Mouse (Mus musculus): ENCODE data around the gene Cct5. TPM values are rescaled to one million over a fixed set of nuclear protein-coding genes. Genes with fewer than 3 reads are reported as not detected.

Gene Cct5
- total and polyA plus RNA-seq, 3 experiments: 858 to 1,445 (median 883) TPM

- Histone ChIP-seq H3K27me3 (replicated peaks) (no peaks in the 10 kb centered on the region), H3K79me2 (replicated peaks; ENCODE audit: control insufficient read depth, extremely low read depth, insufficient read depth, poor library complexity, severe bottlenecking) (no peaks in the 10 kb centered on the region), H3K9ac (ENCODE audit: insufficient read depth, low read depth) (no peak overlapping the region), H3K4me2 (ENCODE audit: insufficient read depth, low read depth, poor library complexity, severe bottlenecking) (no peak overlapping the region), H3K9me3 (replicated peaks; ENCODE audit: low read length) (no peaks in the 10 kb centered on the region), H3K4me1 (ENCODE audit: control insufficient read depth in 1 of 2, insufficient read depth in 2 of 2) (peaks cover 0 to 10% of the 10 kb centered on the region in 2 experiments; a peak in 2 of 4 replicates), H3K27ac (ENCODE audit: insufficient read depth, low read depth) (no peak overlapping the region), H3K4me3 (replicated peaks in 1 of 3; ENCODE audit: low read depth in 2 of 3, low read length in 2 of 3, poor library complexity in 1 of 3) (no peak overlapping the region), H3K36me3 (replicated peaks in 1 of 2; ENCODE audit: control insufficient read depth in 1 of 2, insufficient read depth in 1 of 2, low read length in 1 of 2) (peaks cover 38 to 78% of the 10 kb centered on the region in 2 experiments)
- in situ Hi-C loops (cut with MboI; ENCODE audit: low pct_ligation_motif_present, low pct_unique_long_range_greater_than_20kb, low sequenced_read_pairs) (no loop called here), dilution Hi-C loops (cut with MboI; ENCODE audit: extremely low pct_ligation_motif_present, extremely low pct_unique_long_range_greater_than_20kb, low sequenced_read_pairs) (no loop called here)
- DNase-seq (ENCODE audit: extremely low read depth): no peak
- TF ChIP-seq IRF4 (IDR thresholded peaks at IDR 0.05; ENCODE audit: low read depth, low read length) (no peak), MAX (IDR thresholded peaks at IDR 0.05; ENCODE audit: low read length) (no peak), NRF1 (IDR thresholded peaks at IDR 0.05; ENCODE audit: low read depth, low read length) (no peak), JUND (conservative IDR thresholded peaks at IDR 0.05; ENCODE audit: low read depth, low read length) (no peak), RCOR1 (conservative IDR thresholded peaks at IDR 0.05; ENCODE audit: low read depth, low read length) (no peak), KAT2A (IDR thresholded peaks at IDR 0.05; ENCODE audit: insufficient replicate concordance, low read length) (no peak), ETS1 (conservative IDR thresholded peaks at IDR 0.05; ENCODE audit: low read depth, low read length) (no peak)
Measured at GRCm38 (mm10) chr15:31619521-31619920, 17.9 kb upstream of the Cct5 start.

- no peak for DNase-seq (ENCODE audit: extremely low read depth)
- H3K36me3 ChIP-seq (replicated peaks in 1 of 2; ENCODE audit: control insufficient read depth in 1 of 2, insufficient read depth in 1 of 2, low read length in 1 of 2): peaks cover 44 to 77% of the 10 kb centered on the region in 2 experiments
- H3K4me1 ChIP-seq (ENCODE audit: control insufficient read depth in 1 of 2, insufficient read depth in 2 of 2): peaks cover 0 to 10% of the 10 kb centered on the region in 2 experiments; a peak in 2 of 4 replicates
- no peak overlapping the region for H3K27ac ChIP-seq (ENCODE audit: insufficient read depth, low read depth)
- H3K9me3 ChIP-seq (replicated peaks; ENCODE audit: low read length): no peaks in the 10 kb centered on the region
- H3K79me2 ChIP-seq (replicated peaks; ENCODE audit: control insufficient read depth, extremely low read depth, insufficient read depth, poor library complexity, severe bottlenecking): no peaks in the 10 kb centered on the region
- TF ChIP-seq ZKSCAN1 (IDR thresholded peaks at IDR 0.05; ENCODE audit: borderline replicate concordance, low read depth, low read length) (no peak), TCF12 (IDR thresholded peaks at IDR 0.05; ENCODE audit: low read depth, low read length) (no peak), MEF2A (IDR thresholded peaks at IDR 0.05; ENCODE audit: borderline replicate concordance, low read depth, low read length) (no peak), EP300 (IDR thresholded peaks at IDR 0.05; ENCODE audit: low read length) (no peak), USF2 (conservative IDR thresholded peaks at IDR 0.05; ENCODE audit: low read depth, low read length) (no peak), SMC3 (IDR thresholded peaks at IDR 0.05; ENCODE audit: low read depth, low read length) (no peak)
- no peak overlapping the region for H3K4me3 ChIP-seq (replicated peaks in 1 of 3; ENCODE audit: low read depth in 2 of 3, low read length in 2 of 3, poor library complexity in 1 of 3)
- no peak overlapping the region for H3K9ac ChIP-seq (ENCODE audit: insufficient read depth, low read depth)
- in situ Hi-C loops (cut with MboI; ENCODE audit: low pct_ligation_motif_present, low pct_unique_long_range_greater_than_20kb, low sequenced_read_pairs) (no loop called here), dilution Hi-C loops (cut with MboI; ENCODE audit: extremely low pct_ligation_motif_present, extremely low pct_unique_long_range_greater_than_20kb, low sequenced_read_pairs) (no loop called here)
- no peak overlapping the region for H3K4me2 ChIP-seq (ENCODE audit: insufficient read depth, low read depth, poor library complexity, severe bottlenecking)
- H3K27me3 ChIP-seq (replicated peaks): no peaks in the 10 kb centered on the region
Measured at GRCm38 (mm10) chr15:31617261-31617660, 15.7 kb upstream of the Cct5 start.

GRCm38 (mm10) chr15:31614666-31615065, 13.1 kb upstream of the Cct5 start:
- dilution Hi-C loops (cut with MboI; ENCODE audit: extremely low pct_ligation_motif_present, extremely low pct_unique_long_range_greater_than_20kb, low sequenced_read_pairs) (no loop called here), in situ Hi-C loops (cut with MboI; ENCODE audit: low pct_ligation_motif_present, low pct_unique_long_range_greater_than_20kb, low sequenced_read_pairs) (no loop called here)
- Histone ChIP-seq H3K36me3 (replicated peaks in 1 of 2; ENCODE audit: control insufficient read depth in 1 of 2, insufficient read depth in 1 of 2, low read length in 1 of 2) (peaks cover 56 to 81% of the 10 kb centered on the region in 2 experiments), H3K27ac (ENCODE audit: insufficient read depth, low read depth) (no peak overlapping the region), H3K4me1 (ENCODE audit: control insufficient read depth in 1 of 2, insufficient read depth in 2 of 2) (peaks cover 0 to 10% of the 10 kb centered on the region in 2 experiments; a peak in 2 of 4 replicates), H3K79me2 (replicated peaks; ENCODE audit: control insufficient read depth, extremely low read depth, insufficient read depth, poor library complexity, severe bottlenecking) (no peaks in the 10 kb centered on the region), H3K4me2 (ENCODE audit: insufficient read depth, low read depth, poor library complexity, severe bottlenecking) (no peak overlapping the region), H3K9me3 (replicated peaks; ENCODE audit: low read length) (no peaks in the 10 kb centered on the region), H3K9ac (ENCODE audit: insufficient read depth, low read depth) (no peak overlapping the region), H3K27me3 (replicated peaks) (no peaks in the 10 kb centered on the region), H3K4me3 (replicated peaks in 1 of 3; ENCODE audit: low read depth in 2 of 3, low read length in 2 of 3, poor library complexity in 1 of 3) (no peak overlapping the region)
- TF ChIP-seq EP300 (IDR thresholded peaks at IDR 0.05; ENCODE audit: low read length) (no peak), RAD21 (IDR thresholded peaks at IDR 0.05; ENCODE audit: low read depth, low read length) (no peak), CHD2 (IDR thresholded peaks at IDR 0.05; ENCODE audit: low read length) (no peak), IRF4 (IDR thresholded peaks at IDR 0.05; ENCODE audit: low read depth, low read length) (no peak), CHD1 (IDR thresholded peaks at IDR 0.05; ENCODE audit: low read depth, low read length) (no peak)
- DNase-seq (ENCODE audit: extremely low read depth): no peak

All from CH12.LX (cell line).